Mouse (Mus musculus): ENCODE measurements around the gene Afap1l2. TPM values are rescaled to one million over a fixed set of nuclear protein-coding genes. Genes with fewer than 3 reads are reported as not detected.

Afap1l2 gene
- polyA plus RNA-seq, 1 experiment: 7.8 TPM

- no peak for TF ChIP-seq CTCF (IDR thresholded peaks at IDR 0.05; ENCODE audit: borderline replicate concordance, extremely low read depth, insufficient read depth, insufficient read length)
- TF ChIP-seq POLR2A (IDR thresholded peaks at IDR 0.05; ENCODE audit: borderline replicate concordance, extremely low read depth, insufficient read depth, insufficient read length, poor library complexity, severe bottlenecking): no peak
- no peak for DNase-seq (ENCODE audit: low read depth)
Measured at GRCm38 (mm10) chr19:56992978-56993545, 15.0 kb downstream of the Afap1l2 start.

GRCm38 (mm10) chr19:56990367-56991111, 17.5 kb downstream of the Afap1l2 start:
- TF ChIP-seq CTCF (IDR thresholded peaks at IDR 0.05; ENCODE audit: borderline replicate concordance, extremely low read depth, insufficient read depth, insufficient read length) (no peak), POLR2A (IDR thresholded peaks at IDR 0.05; ENCODE audit: borderline replicate concordance, extremely low read depth, insufficient read depth, insufficient read length, poor library complexity, severe bottlenecking) (no peak)
- DNase-seq (ENCODE audit: low read depth): peak; percentile 88

GRCm38 (mm10) chr19:56989171-56989570, 18.9 kb downstream of the Afap1l2 start:
- no peak for DNase-seq (ENCODE audit: low read depth)
- TF ChIP-seq CTCF (IDR thresholded peaks at IDR 0.05; ENCODE audit: borderline replicate concordance, extremely low read depth, insufficient read depth, insufficient read length): no peak
- TF ChIP-seq POLR2A (IDR thresholded peaks at IDR 0.05; ENCODE audit: borderline replicate concordance, extremely low read depth, insufficient read depth, insufficient read length, poor library complexity, severe bottlenecking): no peak

- TF ChIP-seq CTCF (IDR thresholded peaks at IDR 0.05; ENCODE audit: borderline replicate concordance, extremely low read depth, insufficient read depth, insufficient read length) (no peak), POLR2A (IDR thresholded peaks at IDR 0.05; ENCODE audit: borderline replicate concordance, extremely low read depth, insufficient read depth, insufficient read length, poor library complexity, severe bottlenecking) (no peak)
- no peak for DNase-seq (ENCODE audit: low read depth)
Measured at GRCm38 (mm10) chr19:56984229-56984628, 23.8 kb downstream of the Afap1l2 start.

GRCm38 (mm10) chr19:56983757-56984156, 24.3 kb downstream of the Afap1l2 start:
- no peak for DNase-seq (ENCODE audit: low read depth)
- TF ChIP-seq POLR2A (IDR thresholded peaks at IDR 0.05; ENCODE audit: borderline replicate concordance, extremely low read depth, insufficient read depth, insufficient read length, poor library complexity, severe bottlenecking): no peak
- TF ChIP-seq CTCF (IDR thresholded peaks at IDR 0.05; ENCODE audit: borderline replicate concordance, extremely low read depth, insufficient read depth, insufficient read length): no peak

GRCm38 (mm10) chr19:56981760-56982159, 26.3 kb downstream of the Afap1l2 start:
- DNase-seq (ENCODE audit: low read depth): no peak
- TF ChIP-seq CTCF (IDR thresholded peaks at IDR 0.05; ENCODE audit: borderline replicate concordance, extremely low read depth, insufficient read depth, insufficient read length) (no peak), POLR2A (IDR thresholded peaks at IDR 0.05; ENCODE audit: borderline replicate concordance, extremely low read depth, insufficient read depth, insufficient read length, poor library complexity, severe bottlenecking) (no peak)

- DNase-seq (ENCODE audit: low read depth): no peak
- TF ChIP-seq CTCF (IDR thresholded peaks at IDR 0.05; ENCODE audit: borderline replicate concordance, extremely low read depth, insufficient read depth, insufficient read length) (no peak), POLR2A (IDR thresholded peaks at IDR 0.05; ENCODE audit: borderline replicate concordance, extremely low read depth, insufficient read depth, insufficient read length, poor library complexity, severe bottlenecking) (no peak)
Measured at GRCm38 (mm10) chr19:56980803-56981202, 27.2 kb downstream of the Afap1l2 start.

GRCm38 (mm10) chr19:56976962-56977948, 30.8 kb downstream of the Afap1l2 start:
- DNase-seq (ENCODE audit: low read depth): peak; percentile 70
- TF ChIP-seq CTCF (IDR thresholded peaks at IDR 0.05; ENCODE audit: borderline replicate concordance, extremely low read depth, insufficient read depth, insufficient read length) (no peak), POLR2A (IDR thresholded peaks at IDR 0.05; ENCODE audit: borderline replicate concordance, extremely low read depth, insufficient read depth, insufficient read length, poor library complexity, severe bottlenecking) (no peak)

- DNase-seq (ENCODE audit: low read depth): no peak
- TF ChIP-seq CTCF (IDR thresholded peaks at IDR 0.05; ENCODE audit: borderline replicate concordance, extremely low read depth, insufficient read depth, insufficient read length) (no peak), POLR2A (IDR thresholded peaks at IDR 0.05; ENCODE audit: borderline replicate concordance, extremely low read depth, insufficient read depth, insufficient read length, poor library complexity, severe bottlenecking) (no peak)
Measured at GRCm38 (mm10) chr19:56976515-56976914, 31.5 kb downstream of the Afap1l2 start.

- no peak for DNase-seq (ENCODE audit: low read depth)
- TF ChIP-seq CTCF (IDR thresholded peaks at IDR 0.05; ENCODE audit: borderline replicate concordance, extremely low read depth, insufficient read depth, insufficient read length): no peak
- TF ChIP-seq POLR2A (IDR thresholded peaks at IDR 0.05; ENCODE audit: borderline replicate concordance, extremely low read depth, insufficient read depth, insufficient read length, poor library complexity, severe bottlenecking): no peak
Measured at GRCm38 (mm10) chr19:56975502-56975901, 32.5 kb downstream of the Afap1l2 start.

GRCm38 (mm10) chr19:56974159-56974558, 33.9 kb downstream of the Afap1l2 start:
- DNase-seq (ENCODE audit: low read depth): no peak
- TF ChIP-seq POLR2A (IDR thresholded peaks at IDR 0.05; ENCODE audit: borderline replicate concordance, extremely low read depth, insufficient read depth, insufficient read length, poor library complexity, severe bottlenecking): no peak
- TF ChIP-seq CTCF (IDR thresholded peaks at IDR 0.05; ENCODE audit: borderline replicate concordance, extremely low read depth, insufficient read depth, insufficient read length): no peak

All from brain, embryonic 14.5 days (tissue).